Mouse (Mus musculus) liver, adult 2 months (tissue): Measurements from ENCODE around the gene Mchr1.

Source experiments
- CTCF ChIP-seq: fragments of 200-500 bp; IDR thresholded peaks from 2 replicates; pipeline ENCODE4 v1.5.1; 2011; ENCODE audit warnings: low read depth, low read length, control low read depth
- POLR2A ChIP-seq: fragments of 200-500 bp; IDR thresholded peaks from 2 replicates; pipeline ENCODE4 v1.6.1; 2011; ENCODE audit warnings: low read length, control low read depth; ENCODE audit not compliant: insufficient read depth; ENCODE audit errors: extremely low read depth

DNA sequence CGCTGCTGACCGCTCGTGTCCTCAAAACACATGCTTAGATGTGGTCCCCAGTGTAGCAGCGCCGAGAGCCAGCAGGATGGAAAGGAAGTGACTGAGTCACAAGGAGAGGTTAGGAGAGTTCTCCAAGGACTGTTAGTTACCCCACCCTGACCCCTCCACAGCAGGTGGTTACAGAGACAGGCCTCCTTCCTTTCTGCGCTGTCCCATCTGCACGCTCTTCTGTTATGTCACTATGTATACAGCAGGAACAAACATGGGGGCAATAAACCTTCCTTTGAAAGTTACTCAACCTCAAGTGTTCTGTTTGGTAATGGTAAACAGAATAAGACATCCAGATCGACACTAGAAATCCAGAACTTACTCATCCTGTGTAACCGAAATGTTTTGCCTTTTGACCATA, 24.9 kb downstream of the Mchr1 start:
- TF ChIP-seq CTCF (no peak), POLR2A (no peak)
